Mouse (Mus musculus): Measurements from ENCODE around the gene Naglu. TPM values are rescaled to one million over a fixed set of nuclear protein-coding genes. Genes with fewer than 3 reads are reported as not detected.

Gene Naglu
- polyA plus RNA-seq, 1 experiment from 2014 or later = 7.0 TPM

DNA sequence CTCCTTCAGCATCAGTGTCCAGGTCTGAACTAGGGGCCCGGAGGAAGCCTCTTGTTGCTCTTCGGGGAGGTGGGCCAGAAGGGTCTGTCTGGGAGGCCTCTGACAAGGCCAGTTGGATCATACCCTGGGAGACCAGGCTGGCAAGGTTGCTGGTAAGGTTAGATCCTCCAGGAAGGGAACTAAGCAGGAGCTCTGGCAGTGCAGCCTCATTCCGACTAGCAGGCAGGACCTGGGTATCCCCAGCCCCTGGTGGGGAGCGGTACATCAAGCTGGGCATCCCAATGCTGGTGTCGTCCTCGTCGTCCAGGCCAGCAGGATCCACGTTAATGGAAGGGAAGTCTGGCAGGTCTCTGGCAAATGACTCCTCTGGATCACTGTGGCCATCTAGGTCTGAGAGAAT is 28.4 kb downstream of the Naglu start:
- WGBS = 93% methylated on average over 8 of the region's 8 CpGs
- no peak overlapping the region for H3K27ac ChIP-seq (ENCODE audit: low read depth, low read length)
- peaks cover 60% of the 10 kb centered on the region for H3K36me3 ChIP-seq (ENCODE audit: control insufficient read depth, insufficient read depth, low read length)
- H3K4me3 ChIP-seq (ENCODE audit: low read depth, low read length) = no peak overlapping the region
- H3K9ac ChIP-seq (replicated peaks; ENCODE audit: low read depth, low read length) = no peak overlapping the region
- no peak for ATAC-seq (ENCODE audit: low read depth)
- H3K4me2 ChIP-seq (ENCODE audit: low read depth, low read length) = no peak overlapping the region
- H3K27me3 ChIP-seq (ENCODE audit: control insufficient read depth, insufficient read depth, low read length) = no peaks in the 10 kb centered on the region
- H3K4me1 ChIP-seq (ENCODE audit: control insufficient read depth, insufficient read depth, low read length) = 0 out of 2 replicates have a peak, but pooled peaks cover 7% of the 10 kb centered on the region
- no peaks in the 10 kb centered on the region for H3K9me3 ChIP-seq (ENCODE audit: control insufficient read depth, low read length)

DNA sequence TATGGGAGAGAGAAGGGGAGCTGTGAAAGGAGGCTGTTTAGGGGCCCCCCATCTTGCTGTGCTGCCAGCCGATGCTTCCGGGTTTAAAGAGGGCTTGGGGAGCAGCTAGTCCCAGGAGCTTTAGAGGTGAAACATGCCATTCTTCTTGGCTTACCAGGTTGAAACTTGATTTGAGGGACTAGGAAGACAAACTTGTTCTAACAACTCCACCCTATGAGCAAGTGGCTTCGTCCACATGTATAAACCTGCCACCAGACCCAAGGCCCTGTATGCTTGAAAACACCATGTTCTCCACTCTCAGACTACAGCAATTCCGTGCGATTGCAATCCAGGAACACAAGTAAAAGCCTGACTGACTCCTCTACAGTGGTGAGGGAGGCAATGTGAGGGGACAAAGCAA is 33.2 kb downstream of the Naglu start:
- 95% methylated on average over 5 of the region's 5 CpGs for WGBS
- Histone ChIP-seq H3K4me1 (ENCODE audit: control insufficient read depth, insufficient read depth, low read length) (no peaks in the 10 kb centered on the region), H3K9me3 (ENCODE audit: control insufficient read depth, low read length) (no peaks in the 10 kb centered on the region), H3K27me3 (ENCODE audit: control insufficient read depth, insufficient read depth, low read length) (no peaks in the 10 kb centered on the region), H3K9ac (replicated peaks; ENCODE audit: low read depth, low read length) (no peak overlapping the region), H3K4me2 (ENCODE audit: low read depth, low read length) (no peak overlapping the region), H3K27ac (ENCODE audit: low read depth, low read length) (no peak overlapping the region), H3K36me3 (ENCODE audit: control insufficient read depth, insufficient read depth, low read length) (peaks cover 52% of the 10 kb centered on the region), H3K4me3 (ENCODE audit: low read depth, low read length) (no peak overlapping the region)
- ATAC-seq (ENCODE audit: low read depth) = no peak

DNA sequence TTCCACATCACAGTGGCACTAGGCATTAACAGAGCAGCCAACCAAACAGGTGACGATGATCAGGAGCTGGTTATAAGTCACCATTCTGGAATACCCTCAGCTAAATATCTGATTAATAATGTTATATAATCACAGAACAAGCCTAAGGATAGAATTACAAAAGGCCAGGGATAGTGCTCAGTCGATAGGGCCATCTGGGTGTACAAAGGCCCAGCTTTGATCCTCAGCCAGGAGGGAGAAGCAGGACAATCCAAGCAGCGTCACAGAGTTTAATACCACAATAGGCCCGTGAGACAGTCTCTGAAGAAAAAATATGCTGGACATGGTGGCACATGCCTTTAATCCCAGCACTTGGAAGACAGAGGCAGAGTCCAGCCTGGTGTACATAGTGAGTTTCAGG is 39.5 kb downstream of the Naglu start:
- Histone ChIP-seq H3K9me3 (ENCODE audit: control insufficient read depth, low read length) (no peaks in the 10 kb centered on the region), H3K27me3 (ENCODE audit: control insufficient read depth, insufficient read depth, low read length) (no peaks in the 10 kb centered on the region), H3K36me3 (ENCODE audit: control insufficient read depth, insufficient read depth, low read length) (no peaks in the 10 kb centered on the region), H3K4me2 (ENCODE audit: low read depth, low read length) (no peak overlapping the region), H3K9ac (replicated peaks; ENCODE audit: low read depth, low read length) (no peak overlapping the region), H3K4me1 (ENCODE audit: control insufficient read depth, insufficient read depth, low read length) (no peaks in the 10 kb centered on the region), H3K4me3 (ENCODE audit: low read depth, low read length) (no peak overlapping the region), H3K27ac (ENCODE audit: low read depth, low read length) (no peak overlapping the region)
- 66% methylated on average over 4 of the region's 4 CpGs for WGBS
- no peak for ATAC-seq (ENCODE audit: low read depth)

DNA sequence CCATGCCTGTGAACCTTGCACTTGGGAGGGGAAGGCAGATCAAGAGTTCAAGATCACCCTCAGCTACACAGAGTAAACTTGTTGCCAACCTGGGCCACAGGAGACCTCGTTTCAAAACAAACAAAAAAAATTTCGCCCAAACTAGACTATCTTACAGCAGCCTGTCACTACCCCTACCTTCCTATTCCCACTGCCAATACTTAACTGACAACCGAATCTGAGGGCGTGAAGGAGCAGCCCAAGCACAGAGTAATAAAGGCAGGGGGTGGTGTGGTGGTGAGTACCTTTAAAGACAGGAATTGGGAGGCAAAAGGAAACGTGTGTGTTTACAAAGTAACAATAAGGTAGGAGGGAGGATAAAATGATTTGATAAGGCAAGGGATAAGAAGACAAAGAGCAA is 40.9 kb downstream of the Naglu start:
- 60% methylated on average over 5 of the region's 5 CpGs for WGBS
- Histone ChIP-seq H3K4me1 (ENCODE audit: control insufficient read depth, insufficient read depth, low read length) (peaks cover 3% of the 10 kb centered on the region; the same call in 1 of the 2 replicates), H3K4me2 (ENCODE audit: low read depth, low read length) (no peak overlapping the region), H3K36me3 (ENCODE audit: control insufficient read depth, insufficient read depth, low read length) (no peaks in the 10 kb centered on the region), H3K27ac (ENCODE audit: low read depth, low read length) (no peak overlapping the region), H3K9ac (replicated peaks; ENCODE audit: low read depth, low read length) (no peak overlapping the region), H3K27me3 (ENCODE audit: control insufficient read depth, insufficient read depth, low read length) (no peaks in the 10 kb centered on the region), H3K9me3 (ENCODE audit: control insufficient read depth, low read length) (no peaks in the 10 kb centered on the region), H3K4me3 (ENCODE audit: low read depth, low read length) (no peak overlapping the region)
- no peak for ATAC-seq (ENCODE audit: low read depth)

DNA sequence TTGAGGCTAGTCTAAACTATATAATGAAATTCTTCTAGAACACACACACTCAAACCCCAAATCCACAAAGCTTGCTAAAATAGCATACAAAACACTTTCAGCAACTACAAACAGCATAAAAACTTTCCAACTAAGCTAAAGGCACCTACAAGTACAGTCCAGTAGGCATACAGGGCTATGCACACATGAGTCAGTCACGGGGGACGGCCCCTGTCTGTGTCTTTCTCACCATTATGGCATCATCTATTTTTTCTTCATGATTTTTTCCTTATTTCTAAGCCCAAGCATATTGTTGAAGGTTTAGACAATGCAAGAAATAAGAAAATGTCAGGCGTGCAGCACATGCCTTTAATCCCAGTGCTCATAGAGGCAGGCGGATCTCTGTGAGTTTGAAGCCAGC is 41.4 kb downstream of the Naglu start:
- Histone ChIP-seq H3K27ac (ENCODE audit: low read depth, low read length) (no peak overlapping the region), H3K36me3 (ENCODE audit: control insufficient read depth, insufficient read depth, low read length) (no peaks in the 10 kb centered on the region), H3K4me3 (ENCODE audit: low read depth, low read length) (no peak overlapping the region), H3K4me2 (ENCODE audit: low read depth, low read length) (no peak overlapping the region), H3K27me3 (ENCODE audit: control insufficient read depth, insufficient read depth, low read length) (no peaks in the 10 kb centered on the region), H3K9ac (replicated peaks; ENCODE audit: low read depth, low read length) (no peak overlapping the region), H3K4me1 (ENCODE audit: control insufficient read depth, insufficient read depth, low read length) (peaks cover 3% of the 10 kb centered on the region; the same call in 1 of the 2 replicates), H3K9me3 (ENCODE audit: control insufficient read depth, low read length) (no peaks in the 10 kb centered on the region)
- no peak for ATAC-seq (ENCODE audit: low read depth)
- WGBS = 94% methylated on average over 4 of the region's 4 CpGs

DNA sequence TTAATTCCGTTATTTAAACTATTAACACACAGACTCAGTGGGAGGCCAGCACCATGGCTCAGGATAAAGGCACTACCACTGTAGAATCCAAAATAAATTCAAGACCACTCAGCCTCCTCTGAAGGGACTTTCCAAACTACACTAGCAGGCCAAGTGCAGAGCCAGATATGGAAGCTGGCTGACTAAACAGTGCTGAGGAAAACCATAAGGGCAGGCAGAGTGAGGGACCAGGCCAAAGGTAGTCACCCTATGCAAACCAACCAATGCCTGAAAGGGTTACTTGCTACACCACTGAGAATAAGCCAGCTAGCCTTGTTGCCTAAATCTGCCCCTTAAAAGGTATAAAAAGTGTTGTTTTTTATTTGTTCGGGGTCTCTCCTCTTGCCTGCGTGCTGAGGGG is 42.4 kb downstream of the Naglu start:
- Histone ChIP-seq H3K4me1 (ENCODE audit: control insufficient read depth, insufficient read depth, low read length) (peaks cover 8% of the 10 kb centered on the region; the same call in 1 of the 2 replicates), H3K9me3 (ENCODE audit: control insufficient read depth, low read length) (no peaks in the 10 kb centered on the region), H3K27me3 (ENCODE audit: control insufficient read depth, insufficient read depth, low read length) (no peaks in the 10 kb centered on the region), H3K4me3 (ENCODE audit: low read depth, low read length) (no peak overlapping the region), H3K27ac (ENCODE audit: low read depth, low read length) (no peak overlapping the region), H3K36me3 (ENCODE audit: control insufficient read depth, insufficient read depth, low read length) (no peaks in the 10 kb centered on the region), H3K9ac (replicated peaks; ENCODE audit: low read depth, low read length) (no peak overlapping the region), H3K4me2 (ENCODE audit: low read depth, low read length) (no peak overlapping the region)
- no peak for ATAC-seq (ENCODE audit: low read depth)
- 89% methylated on average over 3 of the region's 3 CpGs for WGBS

- H3K27me3 ChIP-seq (ENCODE audit: control insufficient read depth, insufficient read depth, low read length) = no peaks in the 10 kb centered on the region
- H3K9me3 ChIP-seq (ENCODE audit: control insufficient read depth, low read length) = no peaks in the 10 kb centered on the region
- H3K4me2 ChIP-seq (ENCODE audit: low read depth, low read length) = no peak overlapping the region
- 0 out of 2 replicates have a peak overlapping the region, but pooled peaks have one; percentile 24 for H3K27ac ChIP-seq (ENCODE audit: low read depth, low read length)
- no peak overlapping the region for H3K4me3 ChIP-seq (ENCODE audit: low read depth, low read length)
- WGBS = 34% methylated on average over 2 of the region's 2 CpGs
- H3K4me1 ChIP-seq (ENCODE audit: control insufficient read depth, insufficient read depth, low read length) = peaks cover 19% of the 10 kb centered on the region
- H3K9ac ChIP-seq (replicated peaks; ENCODE audit: low read depth, low read length) = no peak overlapping the region
- no peaks in the 10 kb centered on the region for H3K36me3 ChIP-seq (ENCODE audit: control insufficient read depth, insufficient read depth, low read length)
- no peak for ATAC-seq (ENCODE audit: low read depth)
Observed at GRCm38 (mm10) chr11:101115564-101115963, 45.8 kb downstream of the Naglu start.

GRCm38 (mm10) chr11:101118105-101118504 is 48.3 kb downstream of the Naglu start:
- Histone ChIP-seq H3K36me3 (ENCODE audit: control insufficient read depth, insufficient read depth, low read length) (peaks cover 6% of the 10 kb centered on the region; the same call in 1 of the 2 replicates), H3K27ac (ENCODE audit: low read depth, low read length) (no peak overlapping the region), H3K9ac (replicated peaks; ENCODE audit: low read depth, low read length) (no peak overlapping the region), H3K27me3 (ENCODE audit: control insufficient read depth, insufficient read depth, low read length) (no peaks in the 10 kb centered on the region), H3K4me3 (ENCODE audit: low read depth, low read length) (no peak overlapping the region), H3K4me1 (ENCODE audit: control insufficient read depth, insufficient read depth, low read length) (peaks cover 26% of the 10 kb centered on the region), H3K4me2 (ENCODE audit: low read depth, low read length) (peak overlapping the region; percentile 91), H3K9me3 (ENCODE audit: control insufficient read depth, low read length) (no peaks in the 10 kb centered on the region)
- 50% methylated on average over 4 of the region's 4 CpGs for WGBS
- no peak for ATAC-seq (ENCODE audit: low read depth)

DNA sequence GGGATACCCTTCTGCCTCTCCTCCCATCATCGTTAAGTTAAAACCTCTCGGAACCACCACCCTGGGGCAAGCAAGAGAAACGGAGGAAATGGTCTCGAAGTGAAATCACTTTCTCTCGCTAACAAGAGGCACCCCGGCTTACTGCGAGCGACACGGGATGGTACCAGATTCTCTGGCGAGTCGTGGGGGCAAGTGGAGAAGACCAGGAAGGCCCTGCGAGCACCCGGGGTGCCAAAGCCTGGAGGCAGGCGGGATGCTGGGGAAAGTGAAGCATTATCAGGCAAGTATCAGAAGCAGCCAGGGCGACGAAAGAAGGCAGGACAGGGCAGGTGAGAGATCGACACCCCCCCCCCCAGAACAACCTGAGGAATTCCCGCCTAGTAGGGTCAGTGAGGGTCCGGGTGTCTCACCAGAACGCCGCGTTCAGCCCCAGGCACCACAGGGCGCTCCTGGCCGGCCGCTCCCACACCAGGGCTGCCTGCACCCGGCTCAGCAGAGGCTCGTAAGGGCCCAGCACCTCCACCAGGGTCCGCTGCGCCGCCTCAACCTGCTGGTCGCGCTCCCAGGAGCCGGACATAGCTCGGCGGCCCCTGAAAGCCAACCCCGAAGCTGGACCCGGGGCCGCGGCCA is 49.4 kb downstream of the Naglu start:
- peak; percentile 84 for ATAC-seq (ENCODE audit: low read depth)
- peak overlapping the region; percentile 91 for H3K4me2 ChIP-seq (ENCODE audit: low read depth, low read length)
- H3K36me3 ChIP-seq (ENCODE audit: control insufficient read depth, insufficient read depth, low read length) = peaks cover 10% of the 10 kb centered on the region; the same call in 1 of the 2 replicates
- peak overlapping the region; percentile 84 for H3K27ac ChIP-seq (ENCODE audit: low read depth, low read length)
- under 1% methylated on average over 35 of the region's 39 CpGs for WGBS
- no peaks in the 10 kb centered on the region for H3K27me3 ChIP-seq (ENCODE audit: control insufficient read depth, insufficient read depth, low read length)
- no peaks in the 10 kb centered on the region for H3K9me3 ChIP-seq (ENCODE audit: control insufficient read depth, low read length)
- peaks cover 26% of the 10 kb centered on the region for H3K4me1 ChIP-seq (ENCODE audit: control insufficient read depth, insufficient read depth, low read length)
- H3K9ac ChIP-seq (replicated peaks; ENCODE audit: low read depth, low read length) = peak overlapping the region; percentile 93
- H3K4me3 ChIP-seq (ENCODE audit: low read depth, low read length) = peak overlapping the region; percentile 78
